Mouse (Mus musculus) limb, embryonic 11.5 days (tissue): ENCODE measurements around the gene Zbtb1. TPM values are rescaled to one million over a fixed set of nuclear protein-coding genes. Genes with fewer than 3 reads are reported as not detected.
A peak's percentile ranks its signal among the peaks of the same experiment; 100 is the strongest.

Experiments
- ATAC-seq: fragments of 200-750 bp; cut with Nextera tagmentation; 2 replicates; pipeline ENCODE4 v1.8.0; 2017; ENCODE audit warnings: low read depth; ENCODE audit not compliant: insufficient number of reproducible peaks, low FRiP score, low TSS enrichment
- DNase-seq: peaks from one replicate; pipeline ENCODE4 v3.0.0-alpha.2; 2015; ENCODE audit warnings: low spot score
- H3K27ac ChIP-seq: fragments of 300-500 bp; sonication (generic); replicated peaks from 2 replicates; pipeline ENCODE4 v1.5.1; 2014; ENCODE audit warnings: low read depth, mild to moderate bottlenecking, low read length
- H3K27me3 ChIP-seq: fragments of 300-500 bp; sonication (generic); 2 replicates; pipeline ENCODE4 v1.6.1; 2014; ENCODE audit warnings: mild to moderate bottlenecking, low read length, mixed read lengths; ENCODE audit not compliant: control insufficient read depth, insufficient read depth
- H3K36me3 ChIP-seq: fragments of 300-500 bp; sonication (generic); 2 replicates; pipeline ENCODE4 v1.6.1; 2014; ENCODE audit warnings: mild to moderate bottlenecking, low read length, moderate library complexity, mixed read lengths; ENCODE audit not compliant: control insufficient read depth, insufficient read depth
- H3K4me1 ChIP-seq: fragments of 300-500 bp; sonication (generic); 2 replicates; pipeline ENCODE4 v1.6.1; 2014; ENCODE audit warnings: low read length, mixed read lengths; ENCODE audit not compliant: control insufficient read depth, insufficient read depth
- H3K4me2 ChIP-seq: fragments of 300-500 bp; sonication (generic); 2 replicates; pipeline ENCODE4 v1.6.1; 2014; ENCODE audit warnings: low read depth, mild to moderate bottlenecking, moderate library complexity; ENCODE audit not compliant: severe bottlenecking
- H3K4me3 ChIP-seq: fragments of 300-500 bp; sonication (generic); 2 replicates; pipeline ENCODE4 v1.5.1; 2014; ENCODE audit warnings: low read depth, low read length
- H3K9ac ChIP-seq: fragments of 300-500 bp; sonication (generic); 2 replicates; pipeline ENCODE4 v1.6.1; 2014; ENCODE audit warnings: mild to moderate bottlenecking, low read length
- H3K9me3 ChIP-seq: fragments of 300-500 bp; sonication (generic); 2 replicates; pipeline ENCODE4 v1.6.1; 2016; ENCODE audit warnings: low read length; ENCODE audit not compliant: control insufficient read depth
- WGBS: fragments of 180-500 bp; shearing (Covaris S2); extraction: QIAGEN DNeasy Blood & Tissue Kit; methylation state at CpG from one replicate; pipeline ENCODE4 v1.1.7; 2014; 5-methylcytosine and 5-hydroxymethylcytosine counted together
- polyA plus RNA-seq: library from polyadenylated mRNA; unstranded; fragments of >200 nt; fragmentation: Nextera tagmentation; extraction: Ambion mirVana; gene quantifications from 2 replicates; pipeline ENCODE4 v1.2.1, GENCODE M21; 2014

The Zbtb1 gene
- polyA plus RNA-seq, 1 experiment from 2014 or later = 11.2 TPM

GRCm38 (mm10) chr12:76405183-76405970, 35.3 kb downstream of the Zbtb1 start:
- Histone ChIP-seq H3K9ac (no peak overlapping the region), H3K4me3 (peak overlapping the region; percentile 68), H3K9me3 (no peaks in the 10 kb centered on the region), H3K4me2 (peak overlapping the region; percentile 60; the same call in 1 of the 2 replicates), H3K4me1 (peaks cover 4% of the 10 kb centered on the region; the same call in 1 of the 2 replicates), H3K27me3 (peaks cover 22% of the 10 kb centered on the region), H3K27ac (no peak overlapping the region), H3K36me3 (no peaks in the 10 kb centered on the region)
- 4% methylated on average over 64 of the region's 64 CpGs for WGBS
- DNase-seq (peak; percentile 59), ATAC-seq (no peak)

GRCm38 (mm10) chr12:76405971-76406370, 35.9 kb downstream of the Zbtb1 start:
- Histone ChIP-seq H3K9me3 (no peaks in the 10 kb centered on the region), H3K27me3 (peaks cover 22% of the 10 kb centered on the region), H3K4me3 (peak overlapping the region; percentile 68), H3K4me2 (peak overlapping the region; percentile 60; the same call in 1 of the 2 replicates), H3K4me1 (peaks cover 4% of the 10 kb centered on the region; the same call in 1 of the 2 replicates), H3K9ac (no peak overlapping the region), H3K36me3 (no peaks in the 10 kb centered on the region), H3K27ac (no peak overlapping the region)
- no peak for ATAC-seq
- DNase-seq = peak; percentile 69
- 4% methylated on average over 23 of the region's 23 CpGs for WGBS

GRCm38 (mm10) chr12:76407184-76407583, 37.1 kb downstream of the Zbtb1 start:
- H3K9ac ChIP-seq = no peak overlapping the region
- peaks cover 22% of the 10 kb centered on the region for H3K27me3 ChIP-seq
- no peak overlapping the region for H3K4me2 ChIP-seq
- no peak overlapping the region for H3K4me3 ChIP-seq
- H3K4me1 ChIP-seq = peaks cover 4% of the 10 kb centered on the region; the same call in 1 of the 2 replicates
- ATAC-seq (no peak), DNase-seq (no peak)
- 38% methylated on average over 1 of the region's 1 CpGs for WGBS
- H3K36me3 ChIP-seq = no peaks in the 10 kb centered on the region
- no peaks in the 10 kb centered on the region for H3K9me3 ChIP-seq
- H3K27ac ChIP-seq = no peak overlapping the region

GRCm38 (mm10) chr12:76409166-76409565, 39.1 kb downstream of the Zbtb1 start:
- Histone ChIP-seq H3K4me2 (no peak overlapping the region), H3K4me1 (peaks cover 4% of the 10 kb centered on the region; the same call in 1 of the 2 replicates), H3K27ac (no peak overlapping the region), H3K4me3 (no peak overlapping the region), H3K9ac (no peak overlapping the region), H3K9me3 (no peaks in the 10 kb centered on the region), H3K27me3 (peaks cover 22% of the 10 kb centered on the region), H3K36me3 (no peaks in the 10 kb centered on the region)
- DNase-seq (no peak), ATAC-seq (no peak)
- WGBS = 21% methylated on average over 4 of the region's 4 CpGs

- no peaks in the 10 kb centered on the region for H3K27me3 ChIP-seq
- no peak overlapping the region for H3K27ac ChIP-seq
- ATAC-seq (no peak), DNase-seq (no peak)
- no peaks in the 10 kb centered on the region for H3K9me3 ChIP-seq
- H3K36me3 ChIP-seq = no peaks in the 10 kb centered on the region
- peaks cover 4% of the 10 kb centered on the region; the same call in 1 of the 2 replicates for H3K4me1 ChIP-seq
- no peak overlapping the region for H3K4me3 ChIP-seq
- H3K4me2 ChIP-seq = no peak overlapping the region
- no peak overlapping the region for H3K9ac ChIP-seq
- WGBS = 87% methylated on average over 11 of the region's 12 CpGs
Observed at GRCm38 (mm10) chr12:76415383-76416010, 45.4 kb downstream of the Zbtb1 start.

- Histone ChIP-seq H3K4me1 (peaks cover 4% of the 10 kb centered on the region; the same call in 1 of the 2 replicates), H3K27ac (0 out of 2 replicates have a peak within 1 kb of the TSS, but pooled peaks have one; percentile 21), H3K9ac (peak within 1 kb of the TSS; percentile 53), H3K4me3 (peak within 1 kb of the TSS; percentile 33), H3K4me2 (peak within 1 kb of the TSS; percentile 61), H3K36me3 (no peaks in the 10 kb centered on the region), H3K9me3 (no peaks in the 10 kb centered on the region), H3K27me3 (no peaks in the 10 kb centered on the region)
- ATAC-seq = peak; percentile 62; the same call in 1 of the 2 replicates
- peak; percentile 66 for DNase-seq
- under 1% methylated on average over 37 of the region's 37 CpGs for WGBS
Observed at GRCm38 (mm10) chr12:76417433-76417854, 47.4 kb downstream of the Zbtb1 start, which contains the start of gene Ppp1r36. Gene Ppp1r36 (plus strand): TSS chr12:76417538.

GRCm38 (mm10) chr12:76418346-76418745, 48.3 kb downstream of the Zbtb1 start:
- H3K9me3 ChIP-seq = no peaks in the 10 kb centered on the region
- H3K36me3 ChIP-seq = no peaks in the 10 kb centered on the region
- no peak overlapping the region for H3K9ac ChIP-seq
- WGBS = 97% methylated on average over 5 of the region's 5 CpGs
- peaks cover 4% of the 10 kb centered on the region; the same call in 1 of the 2 replicates for H3K4me1 ChIP-seq
- H3K27ac ChIP-seq = no peak overlapping the region
- no peaks in the 10 kb centered on the region for H3K27me3 ChIP-seq
- no peak overlapping the region for H3K4me3 ChIP-seq
- ATAC-seq (no peak), DNase-seq (no peak)
- H3K4me2 ChIP-seq = no peak overlapping the region

GRCm38 (mm10) chr12:76425256-76425655, 55.2 kb downstream of the Zbtb1 start:
- Histone ChIP-seq H3K9ac (no peak overlapping the region), H3K9me3 (no peaks in the 10 kb centered on the region), H3K4me1 (no peaks in the 10 kb centered on the region), H3K27me3 (no peaks in the 10 kb centered on the region), H3K4me3 (no peak overlapping the region), H3K36me3 (no peaks in the 10 kb centered on the region), H3K27ac (no peak overlapping the region), H3K4me2 (no peak overlapping the region)
- WGBS = 89% methylated on average over 3 of the region's 3 CpGs
- ATAC-seq (no peak), DNase-seq (no peak)
